Mouse (Mus musculus) brain, embryonic 14.5 days (tissue): ENCODE data around the gene Lama5. TPM values are rescaled to one million over a fixed set of nuclear protein-coding genes. Genes with fewer than 3 reads are reported as not detected.
A peak's percentile ranks its signal among the peaks of the same experiment; 100 is the strongest.

Source experiments
- DNase-seq: peaks from one replicate; pipeline ENCODE4 v3.0.0-alpha.2; 2011; ENCODE audit warnings: low read depth
- CTCF ChIP-seq: fragments of 200-500 bp; IDR thresholded peaks from 2 replicates; pipeline ENCODE4 v1.5.1; 2012; ENCODE audit warnings: inconsistent platforms, mild to moderate bottlenecking, moderate library complexity, borderline replicate concordance; ENCODE audit not compliant: insufficient read depth, insufficient read length; ENCODE audit errors: extremely low read depth
- POLR2A ChIP-seq: fragments of 200-500 bp; IDR thresholded peaks from 2 replicates; pipeline ENCODE4 v1.6.1; 2012; ENCODE audit warnings: mild to moderate bottlenecking, inconsistent platforms, borderline replicate concordance; ENCODE audit not compliant: poor library complexity, insufficient read depth, insufficient read length, severe bottlenecking; ENCODE audit errors: extremely low read depth
- polyA plus RNA-seq: library from polyadenylated mRNA; depleted of rRNA; stranded (reverse); fragments of >200 nt; gene quantifications from 2 replicates; pipeline ENCODE4 v1.2.3, GENCODE M21; 2012

The Lama5 gene
- polyA plus RNA-seq, 1 experiment = 9.5 TPM

- TF ChIP-seq POLR2A (no peak), CTCF (peak; percentile 11; the same call in 1 of the 2 replicates)
- no peak for DNase-seq
Measured at GRCm38 (mm10) chr2:180173163-180173562, 52.5 kb downstream of the Lama5 start.

- DNase-seq = peak; percentile 5
Measured at GRCm38 (mm10) chr2:180172152-180172551, 53.5 kb downstream of the Lama5 start.

GRCm38 (mm10) chr2:180171522-180172070 is 54.1 kb downstream of the Lama5 start:
- no peak for DNase-seq
- TF ChIP-seq CTCF (no peak), POLR2A (peak; percentile 90)

More at GRCm38 (mm10) chr2:180172152-180172551, 53.5 kb downstream of the Lama5 start:
- no peak for TF ChIP-seq CTCF
- TF ChIP-seq POLR2A = no peak

GRCm38 (mm10) chr2:180170806-180171521 is 54.7 kb downstream of the Lama5 start, which contains the start of gene Adrm1:
Gene Adrm1 (plus strand): TSS chr2:180171485.
- DNase-seq = peak; percentile 99
- TF ChIP-seq POLR2A (no peak), CTCF (peak; percentile 89)

- TF ChIP-seq POLR2A = no peak
- peak; percentile 15 for DNase-seq
Measured at GRCm38 (mm10) chr2:180170151-180170805, 55.4 kb downstream of the Lama5 start.

GRCm38 (mm10) chr2:180166869-180167268 is 58.8 kb downstream of the Lama5 start:
- TF ChIP-seq POLR2A (no peak), CTCF (no peak)
- no peak for DNase-seq

GRCm38 (mm10) chr2:180165855-180166254 is 59.8 kb downstream of the Lama5 start:
- DNase-seq = peak; percentile 7
- TF ChIP-seq POLR2A (no peak), CTCF (no peak)

GRCm38 (mm10) chr2:180158627-180159026 is 67.0 kb downstream of the Lama5 start:
- DNase-seq = no peak
- TF ChIP-seq POLR2A (no peak), CTCF (no peak)

GRCm38 (mm10) chr2:180154796-180155195 is 70.9 kb downstream of the Lama5 start:
- TF ChIP-seq CTCF = no peak
- TF ChIP-seq POLR2A = no peak
- DNase-seq = peak; percentile 52

GRCm38 (mm10) chr2:180148551-180148950 is 77.1 kb downstream of the Lama5 start:
- TF ChIP-seq CTCF (no peak), POLR2A (no peak)
- no peak for DNase-seq

- DNase-seq = no peak
- no peak for TF ChIP-seq POLR2A
- TF ChIP-seq CTCF = no peak
Measured at GRCm38 (mm10) chr2:180147379-180147778, 78.3 kb downstream of the Lama5 start.

- DNase-seq = no peak
- TF ChIP-seq POLR2A = no peak
- TF ChIP-seq CTCF = no peak
Measured at GRCm38 (mm10) chr2:180146091-180146490, 79.6 kb downstream of the Lama5 start.

GRCm38 (mm10) chr2:180135414-180135813 is 90.2 kb downstream of the Lama5 start:
- no peak for TF ChIP-seq CTCF
- no peak for TF ChIP-seq POLR2A
- no peak for DNase-seq
